In genomic region chr10:39506353-39506752, GRCm38 (mm10) we compare ENCODE assay signal across 12 mouse cellular contexts.
A peak's percentile ranks its signal among the peaks of the same experiment; 100 is the strongest.
DNase-seq lines count a peak whose midpoint lies in the region; ATAC-seq and TF ChIP-seq lines count a peak whose summit lies in the region.
"Had no signal": no experiment of that assay in that cellular context is flagged by ENCODE, and none has a peak within 500 bp of the region (broad histone marks: within the 10 kb centered on the region; RNA-seq: fewer than 3 reads in every experiment).

No protein-coding gene starts in this region.

- TF ChIP-seq POLR2A in olfactory bulb, adult 2 months (IDR thresholded peaks at IDR 0.05; ENCODE audit: insufficient read depth, low read depth, low read length), result no peak

- 65% methylated on average over 12 of the region's 12 CpGs for WGBS in lung, embryonic 14.5 days
- 54% methylated on average over 12 of the region's 12 CpGs for WGBS in hindbrain, embryonic 13.5 days
- 26% methylated on average over 12 of the region's 12 CpGs for WGBS in olfactory bulb, adult 2 months

- peaks cover 45% of the 10 kb centered on the region for H3K4me1 ChIP-seq in lung, embryonic 14.5 days (ENCODE audit: insufficient read depth)
- peaks cover 87% of the 10 kb centered on the region for H3K4me1 ChIP-seq in hindbrain, embryonic 13.5 days (replicated peaks)
- peaks cover 57% of the 10 kb centered on the region for H3K4me1 ChIP-seq in olfactory bulb, adult 2 months (ENCODE audit: control insufficient read depth, insufficient read depth, low read length)

- TF ChIP-seq CTCF in lung, embryonic 14.5 days (IDR thresholded peaks at IDR 0.05; ENCODE audit: low read depth), result no peak
- TF ChIP-seq CTCF in olfactory bulb, adult 2 months (IDR thresholded peaks at IDR 0.05; ENCODE audit: insufficient read depth, low read depth, low read length), result no peak

- peak; percentile 5; the same call in 1 of the 2 replicates for ATAC-seq in lung, embryonic 14.5 days (ENCODE audit: insufficient read depth)
- ATAC-seq in hindbrain, embryonic 13.5 days (ENCODE audit: low FRiP score), result peak; percentile 6; the same call in 1 of the 2 replicates

- no peak overlapping the region for H3K9ac ChIP-seq in lung, embryonic 14.5 days
- no peak overlapping the region; the same call in 1 of the 2 replicates for H3K9ac ChIP-seq in hindbrain, embryonic 13.5 days

- no peaks in the 10 kb centered on the region for H3K27me3 ChIP-seq in lung, embryonic 14.5 days (ENCODE audit: insufficient read depth, low read length)
- H3K27me3 ChIP-seq in hindbrain, embryonic 13.5 days, result no peaks in the 10 kb centered on the region
- H3K27me3 ChIP-seq: megakaryocyte, embryonic 14.5 days had no signal

- no peaks in the 10 kb centered on the region for H3K36me3 ChIP-seq in lung, embryonic 14.5 days (ENCODE audit: insufficient read depth)
- H3K36me3 ChIP-seq in hindbrain, embryonic 13.5 days, result no peaks in the 10 kb centered on the region
- H3K36me3 ChIP-seq: heart, embryonic 10.5 days had no signal

- no peak overlapping the region for H3K27ac ChIP-seq in lung, embryonic 14.5 days (ENCODE audit: low read depth)
- peak overlapping the region; percentile 78 for H3K27ac ChIP-seq in hindbrain, embryonic 13.5 days
- peak overlapping the region; percentile 92 for H3K27ac ChIP-seq in olfactory bulb, adult 2 months (ENCODE audit: insufficient read depth, low read depth, low read length)

- no peak overlapping the region for H3K4me2 ChIP-seq in lung, embryonic 14.5 days
- no peak overlapping the region for H3K4me2 ChIP-seq in hindbrain, embryonic 13.5 days

- no peaks in the 10 kb centered on the region for H3K9me3 ChIP-seq in lung, embryonic 14.5 days (ENCODE audit: low read depth, low read length)
- no peaks in the 10 kb centered on the region for H3K9me3 ChIP-seq in hindbrain, embryonic 13.5 days
- H3K9me3 ChIP-seq: heart, embryonic 10.5 days; megakaryocyte, embryonic 14.5 days had no signal

- peak; percentile 40 to 45 for DNase-seq in cerebellum, postnatal 25 days
- DNase-seq in cerebellum, postnatal 4 days (ENCODE audit: low spot score in 2 of 2), result no peak
- DNase-seq in lung, embryonic 14.5 days, result no peak
- no peak for DNase-seq in lung, postnatal 36 days
- DNase-seq in embryo, embryonic 9.5 days (ENCODE audit: extremely low spot score), result no peak
- DNase-seq in heart, postnatal 25 days (ENCODE audit: low spot score), result no peak
- DNase-seq: liver; thymus, postnatal 36 days had no signal

- no peak overlapping the region for H3K4me3 ChIP-seq in lung, embryonic 14.5 days (ENCODE audit: low read depth, low read length)
- H3K4me3 ChIP-seq in hindbrain, embryonic 13.5 days, result no peak overlapping the region
- H3K4me3 ChIP-seq in olfactory bulb, adult 2 months (ENCODE audit: insufficient read depth, low read depth, low read length), result no peak overlapping the region
- H3K4me3 ChIP-seq: heart, embryonic 10.5 days had no signal

- intact Hi-C loops in heart, postnatal 25 days (cut with DNase I), result no loop called here

Comparison
In these comparisons a context has a peak if more than half of its experiments do, and no peak if none do; other contexts are left out.
1. DNase-seq: peak in cerebellum, postnatal 25 days (2 of 2); none in cerebellum, postnatal 4 days (0 of 2), lung, embryonic 14.5 days (single experiment), lung, postnatal 36 days (single experiment), embryo, embryonic 9.5 days (single experiment) and heart, postnatal 25 days (single experiment).